Mouse (Mus musculus) ES-Bruce4 (cell line): ENCODE measurements at regions not wholly inside any gene's neighbourhood (a gene's known extent, or its start where the extent isn't known, plus 50 kb on each side); places are given as distances from the start of the nearest gene placed in this dataset.

Source experiments
- H3K27ac ChIP-seq: 2 replicates; pipeline ENCODE4 v1.5.1; 2012; ENCODE audit warnings: low read length, inconsistent platforms; ENCODE audit not compliant: insufficient read depth
- H3K27me3 ChIP-seq: 2 replicates; pipeline ENCODE4 v1.6.1; 2012; ENCODE audit warnings: mild to moderate bottlenecking, low read length, inconsistent platforms; ENCODE audit not compliant: control insufficient read depth, poor library complexity, insufficient read depth, severe bottlenecking
- H3K36me3 ChIP-seq: 2 replicates; pipeline ENCODE4 v1.6.1; 2012; ENCODE audit warnings: inconsistent platforms, mild to moderate bottlenecking, low read length, moderate library complexity; ENCODE audit not compliant: control insufficient read depth, poor library complexity, insufficient read depth, severe bottlenecking
- H3K4me1 ChIP-seq: one replicate; pipeline ENCODE4 v1.8.1; 2011; ENCODE audit warnings: low read length; ENCODE audit not compliant: control insufficient read depth, insufficient read depth
- H3K4me3 ChIP-seq: 2 replicates; pipeline ENCODE4 v1.5.1; 2011; ENCODE audit warnings: low read depth, mild to moderate bottlenecking, low read length
- H3K9ac ChIP-seq: 2 replicates; pipeline ENCODE4 v1.6.1; 2012; ENCODE audit warnings: low read depth, mild to moderate bottlenecking, inconsistent platforms; ENCODE audit not compliant: poor library complexity, severe bottlenecking
- H3K9me3 ChIP-seq: replicated peaks from 2 replicates; pipeline ENCODE4 v1.6.1; 2012; ENCODE audit warnings: mild to moderate bottlenecking, low read length, inconsistent platforms; ENCODE audit not compliant: control insufficient read depth, poor library complexity, insufficient read depth, severe bottlenecking
- CTCF ChIP-seq: IDR thresholded peaks from one replicate; pipeline ENCODE4 v1.8.1; 2011; ENCODE audit warnings: low read depth, low read length
- EP300 ChIP-seq: IDR thresholded peaks from 2 replicates; pipeline ENCODE4 v1.6.1; 2011; ENCODE audit warnings: low read depth, low read length; ENCODE audit not compliant: insufficient read depth
- POLR2A ChIP-seq: IDR thresholded peaks from one replicate; pipeline ENCODE4 v1.8.1; 2011; ENCODE audit warnings: low read length; ENCODE audit not compliant: insufficient read depth

DNA sequence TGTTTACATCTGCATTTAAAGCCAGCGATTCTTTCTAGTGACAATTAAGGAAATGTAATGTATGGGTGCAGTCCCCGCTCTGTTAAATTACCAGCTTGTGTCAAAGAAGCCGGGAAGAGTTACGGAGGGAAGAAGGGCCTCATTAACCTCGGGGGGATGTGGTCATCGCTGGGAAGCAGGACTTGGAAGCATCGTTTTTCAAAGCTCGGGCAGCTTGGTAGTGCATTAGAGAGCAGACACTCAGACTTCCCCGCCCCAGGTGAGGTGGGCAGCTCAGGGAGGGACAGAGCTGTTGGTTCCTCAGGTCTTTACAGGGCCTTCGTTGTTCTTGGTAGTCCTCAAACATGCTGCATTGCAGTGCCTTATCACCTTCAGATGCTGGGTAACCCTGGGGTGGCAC lies 236.1 kb upstream of the Zfp64 start:
- H3K4me1 ChIP-seq = no peaks in the 10 kb centered on the region
- no peak overlapping the region for H3K4me3 ChIP-seq
- TF ChIP-seq EP300 = no peak
- no peak for TF ChIP-seq POLR2A
- TF ChIP-seq CTCF = no peak
- H3K36me3 ChIP-seq = no peaks in the 10 kb centered on the region
- no peak overlapping the region for H3K9ac ChIP-seq
- no peak overlapping the region for H3K27ac ChIP-seq
- H3K27me3 ChIP-seq = no peaks in the 10 kb centered on the region
- no peaks in the 10 kb centered on the region for H3K9me3 ChIP-seq

DNA sequence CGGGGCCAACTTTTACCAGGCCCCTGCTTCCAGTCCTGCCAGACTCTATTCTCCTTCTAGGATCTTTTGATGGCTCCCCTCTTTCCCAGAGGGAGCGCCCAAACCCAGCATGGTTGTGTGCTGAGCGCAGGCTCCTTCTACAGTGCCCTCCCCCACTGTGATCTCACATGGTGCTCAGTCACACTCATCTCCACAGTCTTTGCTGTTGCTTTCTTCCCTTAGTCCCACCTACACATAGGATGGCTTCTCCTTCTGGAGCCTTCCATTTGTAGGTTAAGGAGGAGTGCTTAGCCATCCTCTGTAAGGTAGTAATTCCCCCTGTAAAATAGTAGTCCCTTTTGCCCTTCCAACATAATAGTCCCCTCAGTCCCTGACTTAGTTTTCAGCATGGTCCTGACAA lies 222.2 kb upstream of the Zfp64 start:
- H3K4me3 ChIP-seq = no peak overlapping the region
- no peak overlapping the region for H3K9ac ChIP-seq
- H3K9me3 ChIP-seq = no peaks in the 10 kb centered on the region; the same call in 1 of the 2 replicates
- no peak overlapping the region for H3K27ac ChIP-seq
- TF ChIP-seq EP300 (no peak), POLR2A (no peak), CTCF (no peak)
- H3K27me3 ChIP-seq = no peaks in the 10 kb centered on the region
- H3K4me1 ChIP-seq = no peaks in the 10 kb centered on the region
- no peaks in the 10 kb centered on the region for H3K36me3 ChIP-seq

DNA sequence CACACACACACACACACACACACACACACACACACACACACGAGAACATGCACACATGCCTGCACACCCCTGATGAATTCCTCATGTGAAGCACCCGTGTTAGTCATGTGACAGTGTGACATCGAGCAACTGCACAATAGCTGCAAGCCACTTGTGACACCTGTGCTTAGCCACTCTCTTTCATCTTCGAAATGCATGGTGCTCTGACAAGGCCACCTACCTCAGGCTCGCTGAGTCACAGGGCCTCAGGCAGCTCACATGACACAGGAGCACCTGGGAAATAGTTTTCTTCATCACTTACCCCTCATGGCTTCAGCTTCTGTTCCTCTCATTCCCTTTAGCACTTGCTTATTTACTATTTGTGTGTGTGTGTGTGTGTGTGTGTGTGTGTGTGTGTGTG lies 213.4 kb upstream of the Zfp64 start:
- Histone ChIP-seq H3K9ac (no peak overlapping the region), H3K4me3 (no peak overlapping the region), H3K27ac (no peak overlapping the region), H3K9me3 (no peaks in the 10 kb centered on the region), H3K27me3 (no peaks in the 10 kb centered on the region), H3K36me3 (no peaks in the 10 kb centered on the region), H3K4me1 (peaks cover 3% of the 10 kb centered on the region)
- TF ChIP-seq CTCF (no peak), EP300 (peak; percentile 72), POLR2A (no peak)

DNA sequence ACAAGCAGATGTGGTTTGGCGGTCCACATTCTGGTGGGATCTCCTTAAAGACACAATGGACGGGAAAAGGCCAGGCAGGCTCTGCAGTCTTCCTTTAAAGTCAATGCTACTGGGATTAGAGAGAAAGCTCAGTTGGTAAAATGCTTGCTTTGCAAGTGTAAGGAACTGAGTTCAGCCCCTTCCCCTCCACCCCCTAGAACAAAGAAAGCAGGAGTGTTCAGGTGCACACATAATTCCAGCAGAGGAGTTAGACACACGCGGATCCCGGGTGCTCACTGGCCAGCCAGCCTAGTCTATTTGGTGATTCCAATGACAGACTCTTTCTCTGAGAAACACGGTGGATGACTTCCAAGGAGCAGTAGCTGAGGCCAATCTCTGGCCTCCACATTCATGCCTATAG lies 213.0 kb upstream of the Zfp64 start:
- H3K27me3 ChIP-seq = no peaks in the 10 kb centered on the region
- H3K9me3 ChIP-seq = no peaks in the 10 kb centered on the region
- H3K9ac ChIP-seq = no peak overlapping the region
- no peak overlapping the region for H3K4me3 ChIP-seq
- peaks cover 3% of the 10 kb centered on the region for H3K4me1 ChIP-seq
- TF ChIP-seq EP300 = no peak
- TF ChIP-seq CTCF = no peak
- TF ChIP-seq POLR2A = no peak
- no peak overlapping the region for H3K27ac ChIP-seq
- no peaks in the 10 kb centered on the region for H3K36me3 ChIP-seq

DNA sequence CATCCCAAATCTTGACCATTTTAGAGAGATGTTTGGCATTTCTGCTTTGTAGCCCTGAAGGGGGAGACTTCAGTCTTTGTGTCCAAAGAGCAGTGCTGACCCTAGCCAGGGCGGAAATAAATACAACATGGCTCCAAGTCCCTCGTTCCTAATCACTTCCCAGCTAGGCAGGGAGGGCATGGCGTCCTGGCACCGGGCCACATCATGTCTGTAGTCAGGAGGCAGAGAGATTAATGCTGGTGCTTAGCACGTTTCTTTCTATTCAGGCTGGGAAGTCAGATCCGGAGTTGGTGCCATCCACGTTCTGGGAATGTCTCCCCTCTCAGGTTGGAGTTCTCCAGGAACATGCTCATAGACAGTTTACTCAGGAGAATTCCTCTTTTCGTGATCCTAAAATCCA lies 206.3 kb upstream of the Zfp64 start:
- H3K27me3 ChIP-seq = no peaks in the 10 kb centered on the region
- TF ChIP-seq POLR2A = no peak
- no peak for TF ChIP-seq EP300
- TF ChIP-seq CTCF = no peak
- no peaks in the 10 kb centered on the region for H3K36me3 ChIP-seq
- no peaks in the 10 kb centered on the region for H3K4me1 ChIP-seq
- H3K27ac ChIP-seq = no peak overlapping the region
- H3K9me3 ChIP-seq = no peaks in the 10 kb centered on the region
- H3K9ac ChIP-seq = no peak overlapping the region
- no peak overlapping the region for H3K4me3 ChIP-seq

DNA sequence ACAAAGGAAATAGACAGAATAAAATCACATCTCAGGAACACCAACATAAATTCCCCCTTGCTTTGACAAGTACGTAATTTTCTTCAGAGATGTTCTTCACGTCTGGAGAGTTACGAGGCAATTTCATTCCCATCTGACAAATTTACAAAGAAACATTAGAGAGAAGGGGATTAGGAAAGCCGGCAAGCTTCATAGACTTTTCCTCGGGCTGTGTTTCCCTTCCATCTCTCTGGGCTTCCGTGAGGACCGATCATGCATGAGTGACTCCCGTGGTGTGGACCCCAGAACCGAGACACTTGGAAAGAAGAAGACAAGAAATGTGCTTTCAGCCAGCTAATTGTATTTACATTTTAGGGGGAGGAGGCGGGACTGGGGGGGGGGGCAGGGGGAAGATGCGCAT lies 203.4 kb upstream of the Zfp64 start:
- TF ChIP-seq POLR2A = no peak
- TF ChIP-seq EP300 = no peak
- TF ChIP-seq CTCF = no peak
- no peaks in the 10 kb centered on the region for H3K36me3 ChIP-seq
- no peaks in the 10 kb centered on the region for H3K9me3 ChIP-seq
- no peak overlapping the region for H3K27ac ChIP-seq
- H3K9ac ChIP-seq = no peak overlapping the region
- H3K27me3 ChIP-seq = no peaks in the 10 kb centered on the region
- H3K4me1 ChIP-seq = no peaks in the 10 kb centered on the region
- H3K4me3 ChIP-seq = no peak overlapping the region
